Mouse (Mus musculus) testis, adult 2 months (tissue): ENCODE results near the gene Adgre1.

Experiments
- CTCF ChIP-seq: fragments of 200-500 bp; IDR thresholded peaks from 2 replicates; pipeline ENCODE4 v1.5.1; 2012; ENCODE audit warnings: low read depth, mild to moderate bottlenecking, inconsistent platforms, low read length, moderate library complexity; ENCODE audit not compliant: control insufficient read depth, insufficient read depth, insufficient replicate concordance
- POLR2A ChIP-seq: fragments of 200-500 bp; IDR thresholded peaks from 2 replicates; pipeline ENCODE4 v1.6.1; 2012; ENCODE audit warnings: low read depth, mild to moderate bottlenecking, inconsistent platforms, low read length, moderate library complexity; ENCODE audit not compliant: control insufficient read depth

DNA sequence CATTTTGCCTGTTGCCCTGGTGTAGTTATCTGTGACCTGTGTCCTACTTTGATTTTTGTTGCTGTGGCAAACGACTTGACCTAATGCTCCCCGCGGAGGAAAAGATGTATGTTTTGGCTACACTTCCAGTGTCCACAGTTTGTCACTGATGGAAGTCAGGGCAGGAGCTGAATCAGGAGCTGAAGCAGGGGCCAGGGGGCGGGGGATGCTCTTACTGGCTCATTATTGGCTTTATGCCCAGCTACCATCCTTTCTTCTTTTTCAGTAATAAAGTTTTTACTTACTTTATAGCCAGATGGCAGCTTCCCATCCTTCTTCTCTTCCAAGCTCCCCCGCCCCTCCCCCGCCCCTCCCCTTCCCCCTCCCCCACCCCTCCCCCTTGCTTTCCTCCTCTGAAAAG lies 29.5 kb upstream of the Adgre1 start:
- TF ChIP-seq POLR2A = no peak
- TF ChIP-seq CTCF = no peak
